In the genomic region with DNA sequence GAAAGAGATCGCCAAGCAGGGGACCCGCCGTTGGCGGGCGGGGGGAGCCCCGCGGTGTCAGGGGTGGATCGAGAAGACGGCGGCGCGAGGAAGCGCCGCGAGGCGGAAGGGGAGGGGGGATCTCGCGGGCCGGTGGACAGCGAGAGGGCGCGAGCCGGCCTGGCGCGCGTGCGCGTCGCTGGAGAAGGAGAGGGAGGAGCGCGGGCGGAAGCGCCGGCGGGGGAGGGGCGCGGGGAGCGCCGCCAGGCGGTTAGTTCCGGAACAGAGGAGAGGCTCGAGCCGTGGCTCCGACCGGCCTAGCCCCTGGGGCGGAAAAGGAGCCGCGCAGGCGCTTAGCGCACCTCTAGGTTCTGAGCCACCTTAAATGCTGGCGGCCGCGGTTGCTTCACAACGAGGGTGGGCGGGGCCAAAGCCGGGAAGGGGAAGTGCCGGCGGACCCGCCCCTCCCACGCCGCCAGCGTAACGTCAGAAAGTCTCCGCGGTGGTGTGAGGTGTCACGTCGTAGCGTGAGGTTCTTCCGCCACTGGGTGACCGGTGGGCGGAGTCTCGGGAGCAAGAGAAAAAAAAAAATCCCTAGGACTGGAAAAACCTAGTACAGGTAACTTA, we compare ENCODE assay signal across 8 mouse cellular contexts. TPM values are rescaled to one million over a fixed set of nuclear protein-coding genes. Genes with fewer than 3 reads are reported as not detected.
DNase-seq lines count a peak whose midpoint lies in the region; ATAC-seq and TF ChIP-seq lines count a peak whose summit lies in the region.

Gene Atxn2l (minus strand): TSS at position 165 of the 606 bp plus-strand sequence.

- H3K27me3 ChIP-seq in C2C12 (ENCODE audit: control insufficient read depth, insufficient read depth, insufficient read length) (no peaks in the 10 kb centered on the region), myocyte (ENCODE audit: control insufficient read depth, insufficient read depth, insufficient read length) (no peaks in the 10 kb centered on the region)
- no peaks in the 10 kb centered on the region for H3K27me3 ChIP-seq in erythroblast, embryonic 14.5 days (ENCODE audit: control insufficient read depth)
- H3K27me3 ChIP-seq in heart, embryonic 11.5 days (ENCODE audit: control insufficient read depth, insufficient read depth, low read length) = no peaks in the 10 kb centered on the region
- H3K27me3 ChIP-seq in kidney, embryonic 16.5 days (ENCODE audit: insufficient read depth, low read length) = no peaks in the 10 kb centered on the region
- no peaks in the 10 kb centered on the region for H3K27me3 ChIP-seq in liver, adult 2 months (ENCODE audit: control insufficient read depth, insufficient read depth, low read length)
- no peaks in the 10 kb centered on the region for H3K27me3 ChIP-seq in splenic B cell, adult 2 months (ENCODE audit: control insufficient read depth, insufficient read depth, low read length, poor library complexity, severe bottlenecking)

- H3K79me3 ChIP-seq in C2C12 (ENCODE audit: low read depth) = peaks cover 32% of the 10 kb centered on the region

- DNase-seq in brain, embryonic 14.5 days (ENCODE audit: low read depth) = peak; percentile 100
- DNase-seq in liver, adult 2 months (ENCODE audit: extremely low read depth, low read depth, low spot score) = peak; percentile 89
- peak; percentile 99 for DNase-seq in splenic B cell, adult 2 months (ENCODE audit: low read depth, low spot score)

- peak within 1 kb of the TSS; percentile 91 for H3K9ac ChIP-seq in heart, embryonic 11.5 days (ENCODE audit: low read depth, low read length)
- peak within 1 kb of the TSS; percentile 99 for H3K9ac ChIP-seq in kidney, embryonic 16.5 days (replicated peaks; ENCODE audit: low read length)
- H3K9ac ChIP-seq in liver, adult 2 months (ENCODE audit: low read depth, low read length) = peak within 1 kb of the TSS; percentile 97

- H3K36me3 ChIP-seq in C2C12 (ENCODE audit: control insufficient read depth, insufficient read depth) (peaks cover 28% of the 10 kb centered on the region), myocyte (ENCODE audit: control insufficient read depth, insufficient read depth) (peaks cover 24% of the 10 kb centered on the region)
- peaks cover 29% of the 10 kb centered on the region for H3K36me3 ChIP-seq in erythroblast, embryonic 14.5 days (ENCODE audit: control insufficient read depth)
- H3K36me3 ChIP-seq in heart, embryonic 11.5 days (ENCODE audit: control insufficient read depth, insufficient read depth, low read length) = peaks cover 18% of the 10 kb centered on the region
- peaks cover 29% of the 10 kb centered on the region for H3K36me3 ChIP-seq in kidney, embryonic 16.5 days (ENCODE audit: insufficient read depth, low read length)
- H3K36me3 ChIP-seq in liver, adult 2 months (ENCODE audit: control insufficient read depth, insufficient read depth, low read length) = peaks cover 26% of the 10 kb centered on the region
- peaks cover 10% of the 10 kb centered on the region for H3K36me3 ChIP-seq in splenic B cell, adult 2 months (ENCODE audit: control insufficient read depth, insufficient read depth, low read length, poor library complexity, severe bottlenecking)

- peaks cover 32% of the 10 kb centered on the region for H3K4me1 ChIP-seq in erythroblast, embryonic 14.5 days (ENCODE audit: control insufficient read depth)
- peaks cover 6% of the 10 kb centered on the region; the same call in 1 of the 2 replicates for H3K4me1 ChIP-seq in heart, embryonic 11.5 days (ENCODE audit: control insufficient read depth, insufficient read depth, low read length)
- peaks cover 11% of the 10 kb centered on the region for H3K4me1 ChIP-seq in kidney, embryonic 16.5 days (ENCODE audit: insufficient read depth, low read length)
- H3K4me1 ChIP-seq in liver, adult 2 months (ENCODE audit: control insufficient read depth, insufficient read depth, low read length) = no peaks in the 10 kb centered on the region; the same call in 1 of the 2 replicates

- H3K79me2 ChIP-seq in C2C12 (ENCODE audit: control insufficient read depth, insufficient read depth) (peaks cover 43% of the 10 kb centered on the region), myocyte (ENCODE audit: control insufficient read depth, insufficient read depth) (peaks cover 34% of the 10 kb centered on the region)
- H3K79me2 ChIP-seq in liver, adult 2 months (ENCODE audit: control insufficient read depth, insufficient read depth, low read length) = peaks cover 4% of the 10 kb centered on the region; the same call in 1 of the 2 replicates

- no peaks in the 10 kb centered on the region for H3K9me3 ChIP-seq in erythroblast, embryonic 14.5 days (ENCODE audit: control insufficient read depth, low read length)
- H3K9me3 ChIP-seq in heart, embryonic 11.5 days (replicated peaks; ENCODE audit: control insufficient read depth, low read length) = no peaks in the 10 kb centered on the region
- H3K9me3 ChIP-seq in kidney, embryonic 16.5 days (ENCODE audit: low read length) = no peaks in the 10 kb centered on the region

- TF ChIP-seq POLR2A in brain, embryonic 14.5 days (IDR thresholded peaks at IDR 0.05; ENCODE audit: borderline replicate concordance, extremely low read depth, insufficient read depth, insufficient read length, poor library complexity, severe bottlenecking) = peak; percentile 82
- TF ChIP-seq POLR2A in liver, adult 2 months (IDR thresholded peaks at IDR 0.05; ENCODE audit: extremely low read depth, insufficient read depth, low read length) = 0 out of 2 replicates have a peak, but pooled peaks have one; percentile 29
- peak; percentile 58 for TF ChIP-seq POLR2A in myocyte (IDR thresholded peaks at IDR 0.05; ENCODE audit: insufficient read length, low read depth)

- peak within 1 kb of the TSS; percentile 97 for H3K27ac ChIP-seq in heart, embryonic 11.5 days (ENCODE audit: low read depth, low read length)
- peak within 1 kb of the TSS; percentile 100 for H3K27ac ChIP-seq in kidney, embryonic 16.5 days (ENCODE audit: low read length)
- H3K27ac ChIP-seq in liver, adult 2 months (replicated peaks; ENCODE audit: insufficient read depth, low read depth, low read length) = peak within 1 kb of the TSS; percentile 91

- peak; percentile 68 for TF ChIP-seq CTCF in C2C12 (IDR thresholded peaks at IDR 0.05; ENCODE audit: control insufficient read depth, insufficient read depth, insufficient read length)
- peak; percentile 53 for TF ChIP-seq CTCF in brain, embryonic 14.5 days (IDR thresholded peaks at IDR 0.05; ENCODE audit: borderline replicate concordance, extremely low read depth, insufficient read depth, insufficient read length)
- peak; percentile 74 for TF ChIP-seq CTCF in liver, adult 2 months (IDR thresholded peaks at IDR 0.05; ENCODE audit: low read depth, low read length)

- H3ac ChIP-seq in C2C12 (ENCODE audit: control insufficient read depth, insufficient read length, low read depth) (peak within 1 kb of the TSS; percentile 99), myocyte (ENCODE audit: control insufficient read depth, insufficient read length) (peak within 1 kb of the TSS; percentile 91)

- WGBS in heart, embryonic 11.5 days (ENCODE audit: insufficient replicate concordance) = under 1% methylated on average over 55 of the region's 72 CpGs
- WGBS in kidney, embryonic 16.5 days = under 1% methylated on average over 57 of the region's 72 CpGs
- WGBS in liver, adult 2 months = 2% methylated on average over 48 of the region's 72 CpGs

- peak within 1 kb of the TSS; percentile 78 for H3K4me2 ChIP-seq in heart, embryonic 11.5 days
- peak within 1 kb of the TSS; percentile 74 for H3K4me2 ChIP-seq in kidney, embryonic 16.5 days (replicated peaks; ENCODE audit: low read depth, low read length)
- H3K4me2 ChIP-seq in myocyte (ENCODE audit: low read depth) = peak within 1 kb of the TSS; percentile 98

- H3K4me3 ChIP-seq in C2C12 (ENCODE audit: insufficient read depth, poor library complexity, severe bottlenecking) (peak within 1 kb of the TSS; percentile 96), myocyte (peak within 1 kb of the TSS; percentile 62)
- peak within 1 kb of the TSS; percentile 100 for H3K4me3 ChIP-seq in erythroblast, embryonic 14.5 days (replicated peaks)
- H3K4me3 ChIP-seq in heart, embryonic 11.5 days (ENCODE audit: low read depth, low read length) = peak within 1 kb of the TSS; percentile 89
- H3K4me3 ChIP-seq in kidney, embryonic 16.5 days (ENCODE audit: low read length) = peak within 1 kb of the TSS; percentile 99
- H3K4me3 ChIP-seq in liver, adult 2 months (ENCODE audit: insufficient read depth, low read depth, low read length) = peak within 1 kb of the TSS; percentile 96

- peak; percentile 86 for ATAC-seq in heart, embryonic 11.5 days (replicated peaks; ENCODE audit: insufficient number of reproducible peaks, low FRiP score, low TSS enrichment)
- ATAC-seq in kidney, embryonic 16.5 days (ENCODE audit: low FRiP score, low TSS enrichment) = peak; percentile 94

TF ChIP-seq in C2C12, 6 proteins besides CTCF, POLR2A, EP300 and RAD21:
- TF ChIP-seq MYOG (IDR thresholded peaks at IDR 0.05; ENCODE audit: control insufficient read depth, extremely low read depth, insufficient read length) (no peak), USF1 (IDR thresholded peaks at IDR 0.05; ENCODE audit: low read depth) (no peak), MAX (IDR thresholded peaks at IDR 0.05) (peak; percentile 56), CEBPB (IDR thresholded peaks at IDR 0.05; ENCODE audit: low read depth) (peak; percentile 38)

TF ChIP-seq in myocyte, 11 proteins besides CTCF, POLR2A, EP300 and RAD21:
- TF ChIP-seq MYOD1 (IDR thresholded peaks at IDR 0.05; ENCODE audit: control insufficient read depth in 1 of 3, insufficient read length in 2 of 3, low read depth in 2 of 3) = peak in 1 of 3 experiments; percentile 20
- TF ChIP-seq TCF12 (IDR thresholded peaks at IDR 0.05; ENCODE audit: insufficient read depth, poor library complexity, severe bottlenecking) = no peak
- peak; percentile 33 for TF ChIP-seq REST (IDR thresholded peaks at IDR 0.05; ENCODE audit: insufficient read depth, insufficient read length)
- TF ChIP-seq MYOG (IDR thresholded peaks at IDR 0.05; ENCODE audit: control insufficient read depth in 1 of 3, insufficient read depth in 1 of 3, insufficient read length in 2 of 3, low read depth in 2 of 3) = peak in 1 of 3 experiments; percentile 39
- TF ChIP-seq POLR2AphosphoS2 (IDR thresholded peaks at IDR 0.05; ENCODE audit: insufficient read length, low read depth) = peak; percentile 94

RNA-seq across cellular contexts. Expression of gene Atxn2l, which starts in this region (rescaled TPM):
- polyA plus RNA-seq in C2C12 (2012; fragmentation: generic; extraction: Trizol) = 73.0 TPM
- polyA plus RNA-seq in brain, embryonic 14.5 days (2012; rRNA removed) = 178 and 208 TPM in 2 replicates
- polyA plus RNA-seq in erythroblast, embryonic 14.5 days (2012) = 56.8 and 76.8 TPM in 2 replicates
- 38.2 and 39.9 TPM in 2 replicates for polyA plus RNA-seq in heart, embryonic 11.5 days (2014; fragmentation: Nextera tagmentation; extraction: Ambion mirVana)
- 41.5 and 47.9 TPM in 2 replicates for polyA plus RNA-seq in kidney, embryonic 16.5 days (2015; fragmentation: Nextera tagmentation; extraction: Ambion mirVana)
- total RNA-seq in liver, adult 2 months (2014; rRNA removed) = 4.6 and 6.4 TPM in 2 replicates
- 42.9 and 81.3 TPM in 2 replicates for polyA plus RNA-seq in liver, adult 2 months (2012; rRNA removed)
- polyA plus RNA-seq in myocyte (2012; fragmentation: generic; extraction: Trizol) = 104 TPM

Comparison
In these comparisons a context has a peak if more than half of its experiments do, and no peak if none do; other contexts are left out.
1. Peak in every context shown above with its lines: DNase-seq, ATAC-seq, H3K4me3 ChIP-seq and H3K27ac ChIP-seq.
2. POLR2A ChIP-seq: peak in every context shown above with its lines; median percentile 82 in brain, embryonic 14.5 days; 58 in myocyte; 29 in liver, adult 2 months.